In the genomic region with DNA sequence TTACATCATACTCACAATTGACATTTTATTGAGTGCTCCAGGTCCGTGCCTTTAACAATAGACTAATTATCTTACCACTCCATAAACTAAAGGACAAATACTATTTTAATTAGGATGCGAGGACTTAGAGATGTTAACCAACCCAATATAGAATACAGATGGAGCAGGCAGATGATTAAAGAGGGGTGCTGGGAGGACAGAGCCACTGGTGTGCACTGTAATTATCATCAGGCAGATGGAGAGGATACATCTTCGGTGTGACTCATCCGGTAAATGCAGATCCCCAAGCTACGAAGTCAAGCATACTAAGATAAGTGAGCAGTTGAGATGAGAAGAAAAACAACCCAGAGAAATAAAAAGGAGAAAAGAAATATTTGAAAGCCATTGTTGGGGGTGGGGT, we compare ENCODE assay signal across 28 mouse cellular contexts. TPM values are rescaled to one million over a fixed set of nuclear protein-coding genes. Genes with fewer than 3 reads are reported as not detected.
DNase-seq lines count a peak whose midpoint lies in the region; ATAC-seq and TF ChIP-seq lines count a peak whose summit lies in the region.
"Had no signal": no experiment of that assay in that cellular context is flagged by ENCODE, and none has a peak within 500 bp of the region (broad histone marks: within the 10 kb centered on the region; RNA-seq: fewer than 3 reads in every experiment).

No protein-coding gene starts in this region.

- peak; percentile 64; the same call in 1 of the 2 replicates for ATAC-seq in hindbrain, embryonic 16.5 days
- ATAC-seq in hindbrain, embryonic 13.5 days (ENCODE audit: low FRiP score): no peak
- ATAC-seq in midbrain, postnatal 0 days (ENCODE audit: low FRiP score): no peak
- no peak for ATAC-seq in midbrain, embryonic 14.5 days (ENCODE audit: low FRiP score, low TSS enrichment)
- ATAC-seq: activated CD4-positive, CD25-positive, alpha-beta regulatory T cell, adult 4 months; forebrain, embryonic 16.5 days; intestine, postnatal 0 days; midbrain, embryonic 13.5 days had no signal

- no peak for TF ChIP-seq CTCF in midbrain, postnatal 0 days (IDR thresholded peaks at IDR 0.05)

- no peaks in the 10 kb centered on the region for H3K9me3 ChIP-seq in hindbrain, embryonic 16.5 days (ENCODE audit: control insufficient read depth, low read length)
- H3K9me3 ChIP-seq in hindbrain, embryonic 13.5 days: no peaks in the 10 kb centered on the region
- H3K9me3 ChIP-seq in midbrain, postnatal 0 days (ENCODE audit: low read length): no peaks in the 10 kb centered on the region
- no peaks in the 10 kb centered on the region for H3K9me3 ChIP-seq in midbrain, embryonic 14.5 days (ENCODE audit: control insufficient read depth, low read length)
- H3K9me3 ChIP-seq: heart, embryonic 12.5 days; hindbrain, embryonic 10.5 days; kidney, embryonic 15.5 days; limb, embryonic 10.5 days; liver, embryonic 15.5 days; lung, embryonic 15.5 days; megakaryocyte, embryonic 14.5 days; midbrain, embryonic 13.5 days; neural tube, embryonic 12.5 days had no signal

- WGBS in hindbrain, embryonic 16.5 days: 64% methylated on average over 5 of the region's 5 CpGs
- 67% methylated on average over 5 of the region's 5 CpGs for WGBS in hindbrain, embryonic 13.5 days
- WGBS in midbrain, postnatal 0 days: 90% methylated on average over 5 of the region's 5 CpGs
- 87% methylated on average over 5 of the region's 5 CpGs for WGBS in midbrain, embryonic 14.5 days

- no peaks in the 10 kb centered on the region for H3K36me3 ChIP-seq in hindbrain, embryonic 16.5 days (ENCODE audit: control insufficient read depth, insufficient read depth, low read length)
- no peaks in the 10 kb centered on the region for H3K36me3 ChIP-seq in hindbrain, embryonic 13.5 days
- no peaks in the 10 kb centered on the region for H3K36me3 ChIP-seq in midbrain, postnatal 0 days (ENCODE audit: insufficient read depth, low read length)
- no peaks in the 10 kb centered on the region for H3K36me3 ChIP-seq in midbrain, embryonic 14.5 days (ENCODE audit: control insufficient read depth, insufficient read depth, low read length)
- H3K36me3 ChIP-seq: kidney, embryonic 15.5 days; limb, embryonic 10.5 days; lung, embryonic 15.5 days; midbrain, embryonic 13.5 days; neural tube, embryonic 12.5 days had no signal

- H3K27ac ChIP-seq in hindbrain, embryonic 16.5 days (ENCODE audit: low read depth, low read length): no peak overlapping the region
- H3K27ac ChIP-seq in hindbrain, embryonic 13.5 days: no peak overlapping the region
- H3K27ac ChIP-seq in midbrain, postnatal 0 days (ENCODE audit: low read depth, low read length): no peak overlapping the region
- no peak overlapping the region for H3K27ac ChIP-seq in midbrain, embryonic 14.5 days (replicated peaks; ENCODE audit: low read depth, low read length)
- H3K27ac ChIP-seq: hindbrain, embryonic 10.5 days; kidney, embryonic 15.5 days; limb, embryonic 10.5 days; liver, embryonic 15.5 days; lung, embryonic 15.5 days; midbrain, embryonic 13.5 days; neural tube, embryonic 12.5 days had no signal

- H3K4me2 ChIP-seq in hindbrain, embryonic 16.5 days (ENCODE audit: low read length): no peak overlapping the region
- no peak overlapping the region for H3K4me2 ChIP-seq in hindbrain, embryonic 13.5 days
- H3K4me2 ChIP-seq in midbrain, postnatal 0 days (ENCODE audit: low read depth, low read length, poor library complexity, severe bottlenecking): no peak overlapping the region
- no peak overlapping the region for H3K4me2 ChIP-seq in midbrain, embryonic 14.5 days (ENCODE audit: low read length)
- H3K4me2 ChIP-seq: heart, embryonic 12.5 days; kidney, embryonic 15.5 days; liver, embryonic 15.5 days; lung, embryonic 15.5 days; midbrain, embryonic 13.5 days; neural tube, embryonic 12.5 days had no signal

- H3K4me3 ChIP-seq in hindbrain, embryonic 16.5 days (ENCODE audit: low read length): no peak overlapping the region
- no peak overlapping the region for H3K4me3 ChIP-seq in hindbrain, embryonic 13.5 days
- no peak overlapping the region for H3K4me3 ChIP-seq in midbrain, postnatal 0 days (ENCODE audit: low read depth, low read length)
- H3K4me3 ChIP-seq in midbrain, embryonic 14.5 days (replicated peaks; ENCODE audit: low read depth, low read length): no peak overlapping the region
- H3K4me3 ChIP-seq: heart, embryonic 12.5 days; hindbrain, embryonic 10.5 days; kidney, embryonic 15.5 days; limb, embryonic 10.5 days; liver, embryonic 15.5 days; lung, embryonic 15.5 days; megakaryocyte, embryonic 14.5 days; midbrain, embryonic 13.5 days; neural tube, embryonic 12.5 days had no signal

- peak; percentile 9 for DNase-seq in midbrain, postnatal 0 days (ENCODE audit: low spot score)
- no peak for DNase-seq in midbrain, embryonic 14.5 days
- DNase-seq in layer of hippocampus, adult 9-11 months: peak; percentile 70
- peak; percentile 17 for DNase-seq in right cerebral cortex, postnatal 25 days
- DNase-seq in thymus, postnatal 4 days: no peak
- DNase-seq: adrenal gland, adult 8-10 months; cerebellum, adult 8-10 months; gastrocnemius, postnatal 14 days; heart, adult 18-20 months; heart, postnatal 10 days; kidney, postnatal 4 days; liver; lung, postnatal 36 days; thymus, adult 2 months had no signal

- H3K27me3 ChIP-seq in hindbrain, embryonic 16.5 days (replicated peaks; ENCODE audit: control insufficient read depth, insufficient read depth, low read length): no peaks in the 10 kb centered on the region
- H3K27me3 ChIP-seq in hindbrain, embryonic 13.5 days: no peaks in the 10 kb centered on the region
- no peaks in the 10 kb centered on the region for H3K27me3 ChIP-seq in midbrain, postnatal 0 days (ENCODE audit: insufficient read depth, low read length)
- H3K27me3 ChIP-seq in midbrain, embryonic 14.5 days (ENCODE audit: control insufficient read depth, insufficient read depth, low read length): no peaks in the 10 kb centered on the region
- H3K27me3 ChIP-seq: heart, embryonic 12.5 days; kidney, embryonic 15.5 days; liver, embryonic 15.5 days; lung, embryonic 15.5 days; midbrain, embryonic 13.5 days; neural tube, embryonic 12.5 days had no signal

- H3K4me1 ChIP-seq in hindbrain, embryonic 16.5 days (ENCODE audit: control insufficient read depth, insufficient read depth, low read depth, low read length): no peaks in the 10 kb centered on the region
- H3K4me1 ChIP-seq in hindbrain, embryonic 13.5 days (replicated peaks): no peaks in the 10 kb centered on the region
- no peaks in the 10 kb centered on the region for H3K4me1 ChIP-seq in midbrain, postnatal 0 days (ENCODE audit: insufficient read depth, low read length)
- H3K4me1 ChIP-seq in midbrain, embryonic 14.5 days (ENCODE audit: control insufficient read depth, insufficient read depth, low read length): peaks cover 8% of the 10 kb centered on the region
- H3K4me1 ChIP-seq: lung, embryonic 15.5 days; neural tube, embryonic 12.5 days had no signal

- no peak overlapping the region for H3K9ac ChIP-seq in hindbrain, embryonic 16.5 days (ENCODE audit: low read depth, low read length)
- H3K9ac ChIP-seq in hindbrain, embryonic 13.5 days: no peak overlapping the region
- H3K9ac ChIP-seq in midbrain, postnatal 0 days (replicated peaks; ENCODE audit: low read length, poor library complexity, severe bottlenecking): no peak overlapping the region
- H3K9ac ChIP-seq in midbrain, embryonic 14.5 days (replicated peaks; ENCODE audit: low read length): no peak overlapping the region
- H3K9ac ChIP-seq: heart, embryonic 12.5 days; kidney, embryonic 15.5 days; liver, embryonic 15.5 days; lung, embryonic 15.5 days; midbrain, embryonic 13.5 days; neural tube, embryonic 12.5 days had no signal

RNA-seq across cellular contexts. Expression of gene Slc39a8, which starts 34.4 kb away (rescaled TPM):
- polyA plus RNA-seq in hindbrain, embryonic 16.5 days (2015; fragmentation: Nextera tagmentation; extraction: Ambion mirVana): 11.2 and 12.2 TPM in 2 replicates
- polyA plus RNA-seq in hindbrain, embryonic 13.5 days (2015; fragmentation: Nextera tagmentation; extraction: Ambion mirVana): 10.2 and 10.9 TPM in 2 replicates
- total RNA-seq in midbrain, postnatal 0 days (2014; rRNA removed): 17.9 and 19.7 TPM in 2 replicates
- polyA plus RNA-seq in midbrain, postnatal 0 days (2015; fragmentation: Nextera tagmentation; extraction: Ambion mirVana): 12.0 and 12.6 TPM in 2 replicates
- polyA plus RNA-seq in midbrain, embryonic 14.5 days (2014; fragmentation: Nextera tagmentation; extraction: Ambion mirVana): 5.6 and 12.3 TPM in 2 replicates

Comparison
In these comparisons a context has a peak if more than half of its experiments do, and no peak if none do; other contexts are left out.
1. DNase-seq: peak in midbrain, postnatal 0 days (single experiment), layer of hippocampus, adult 9-11 months (single experiment) and right cerebral cortex, postnatal 25 days (single experiment); none in midbrain, embryonic 14.5 days (single experiment) and thymus, postnatal 4 days (single experiment).